Mouse (Mus musculus) mouse trophoblast stem cell (cell line): Measurements from ENCODE around the gene Sod1.

Experiments
- in situ Hi-C, 2 experiments: fragments of 300-500 bp; cut with MseI, MboI; formaldehyde crosslinking; loops; 2 replicates in 1 of 2; 3 replicates in 1 of 2; pipeline ENCODE4 v1.15.1; 2025

The Sod1 gene

GRCm38 (mm10) chr16:90252521-90252920 is 32.0 kb downstream of the Sod1 start:
- in situ Hi-C loops, result no loop called here

GRCm38 (mm10) chr16:90258950-90259349 is 38.4 kb downstream of the Sod1 start:
- in situ Hi-C loops, result no loop called here

GRCm38 (mm10) chr16:90259623-90260022 is 39.1 kb downstream of the Sod1 start:
- in situ Hi-C loops, result no loop called here

- in situ Hi-C loops, result no loop called here
These were observed 39.5 kb downstream of the Sod1 start for GRCm38 (mm10) chr16:90260097-90260496.

GRCm38 (mm10) chr16:90261791-90262190 is 41.2 kb downstream of the Sod1 start:
- in situ Hi-C loops, result no loop called here

- in situ Hi-C loops, result no loop called here
These were observed 43.5 kb downstream of the Sod1 start for GRCm38 (mm10) chr16:90264021-90264420.

GRCm38 (mm10) chr16:90265106-90265505 is 44.6 kb downstream of the Sod1 start:
- in situ Hi-C loops, result no loop called here

- in situ Hi-C loops, result no loop called here
These were observed 46.0 kb downstream of the Sod1 start for GRCm38 (mm10) chr16:90266581-90266980.

- in situ Hi-C loops, result no loop called here
These were observed 55.0 kb downstream of the Sod1 start for GRCm38 (mm10) chr16:90275521-90275920.
